Mouse (Mus musculus): ENCODE measurements around the gene Slc6a9.

- TF ChIP-seq CTCF (IDR thresholded peaks at IDR 0.05; ENCODE audit: low read depth, low read length) (no peak), GATA1 (IDR thresholded peaks at IDR 0.05; ENCODE audit: borderline replicate concordance, low read length) (no peak), GATA2 (IDR thresholded peaks at IDR 0.05; ENCODE audit: borderline replicate concordance, low read depth, low read length) (no peak)
Observed at GRCm38 (mm10) chr4:117839366-117839765, 5.1 kb downstream of the Slc6a9 start.
